Mouse (Mus musculus) spleen, adult 2 months (tissue): Measurements from ENCODE around the gene Hsd17b3. TPM values are rescaled to one million over a fixed set of nuclear protein-coding genes. Genes with fewer than 3 reads are reported as not detected.

Experiments
- DNase-seq, 2 experiments: peaks; one replicate each; pipeline versions ENCODE4 v3.0.0 to v3.0.0-alpha.2; 2012 to 2021; ENCODE audit warnings: low spot score in 2 of 2, low read depth in 1 of 2
- H3K27ac ChIP-seq: fragments of 200-500 bp; 2 replicates; pipeline ENCODE4 v1.5.1; 2012; ENCODE audit warnings: low read length, inconsistent platforms; ENCODE audit not compliant: insufficient read depth
- H3K27me3 ChIP-seq: fragments of 200-500 bp; 2 replicates; pipeline ENCODE4 v1.6.1; 2012; ENCODE audit warnings: mild to moderate bottlenecking, moderate library complexity, low read length, inconsistent platforms; ENCODE audit not compliant: control insufficient read depth, insufficient read depth
- H3K36me3 ChIP-seq: fragments of 200-500 bp; 2 replicates; pipeline ENCODE4 v1.6.1; 2012; ENCODE audit warnings: mild to moderate bottlenecking, low read length, inconsistent platforms; ENCODE audit not compliant: control insufficient read depth, insufficient read depth
- H3K4me1 ChIP-seq: fragments of 200-500 bp; 2 replicates; pipeline ENCODE4 v1.6.1; 2011; ENCODE audit warnings: inconsistent platforms; ENCODE audit not compliant: control insufficient read depth, insufficient read depth, insufficient read length
- H3K4me3 ChIP-seq: fragments of 200-500 bp; 2 replicates; pipeline ENCODE4 v1.5.1; 2011; ENCODE audit warnings: mild to moderate bottlenecking, inconsistent platforms; ENCODE audit not compliant: insufficient read depth, insufficient read length; ENCODE audit errors: extremely low read depth
- CTCF ChIP-seq: fragments of 200-500 bp; IDR thresholded peaks from 2 replicates; pipeline ENCODE4 v1.5.1; 2011; ENCODE audit warnings: mild to moderate bottlenecking, inconsistent platforms; ENCODE audit not compliant: insufficient read depth, insufficient read length, insufficient replicate concordance; ENCODE audit errors: extremely low read depth
- POLR2A ChIP-seq: fragments of 200-500 bp; IDR thresholded peaks from 2 replicates; pipeline ENCODE4 v1.6.1; 2011; ENCODE audit warnings: low read depth, low read length, inconsistent platforms
- WGBS: fragments of 180-500 bp; shearing (Covaris S2); methylation state at CpG from one replicate; pipeline ENCODE4 v1.1.7; 2018; 5-methylcytosine and 5-hydroxymethylcytosine counted together
- polyA plus RNA-seq: library from polyadenylated mRNA; depleted of rRNA; stranded (reverse); fragments of >200 nt; gene quantifications from 2 replicates; pipeline ENCODE4 v1.2.3, GENCODE M21; 2012; rRNA removed

The Hsd17b3 gene
- polyA plus RNA-seq, 1 experiment = not detected

DNA sequence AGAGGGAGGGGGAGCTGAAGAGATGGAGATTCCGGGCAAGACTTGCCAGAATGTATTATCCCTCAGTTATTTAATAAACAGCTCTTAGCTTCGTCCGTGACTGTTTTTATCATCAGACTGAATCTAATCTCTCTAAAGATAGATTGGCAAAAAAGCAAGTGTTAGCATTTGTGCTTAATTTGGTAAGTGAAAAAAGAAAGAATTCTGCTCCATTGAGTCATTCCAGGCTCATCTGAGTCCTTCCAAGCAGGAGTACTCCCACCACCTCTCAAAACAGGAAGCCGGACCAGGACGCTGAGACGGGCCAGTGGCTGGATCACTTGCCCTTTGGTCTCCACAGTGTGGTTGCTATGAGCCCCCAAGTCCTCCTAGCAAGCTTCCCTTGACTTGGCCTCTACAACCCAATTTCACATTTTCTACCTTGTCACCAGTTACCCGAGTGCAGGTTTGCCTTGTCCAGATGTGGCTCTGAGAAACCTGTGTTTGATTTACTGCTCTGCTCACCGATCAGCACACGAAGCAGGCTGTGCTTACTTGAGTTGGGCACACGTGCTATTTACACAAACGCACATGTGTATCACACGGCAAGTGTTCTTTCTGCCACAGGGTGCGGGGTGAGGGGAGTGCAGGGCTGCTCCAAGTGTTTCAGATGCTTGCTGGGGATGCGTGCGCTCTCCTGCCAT, 66.1 kb downstream of the Hsd17b3 start:
- 72% methylated on average over 15 of the region's 15 CpGs for WGBS
- H3K36me3 ChIP-seq = no peaks in the 10 kb centered on the region
- no peaks in the 10 kb centered on the region for H3K27me3 ChIP-seq
- H3K27ac ChIP-seq = no peak overlapping the region
- no peak for TF ChIP-seq POLR2A
- TF ChIP-seq CTCF = no peak
- H3K4me1 ChIP-seq = no peaks in the 10 kb centered on the region
- H3K4me3 ChIP-seq = no peak overlapping the region
- DNase-seq = no peak

GRCm38 (mm10) chr13:64020902-64021311, 68.1 kb downstream of the Hsd17b3 start:
- Histone ChIP-seq H3K4me3 (no peak overlapping the region), H3K4me1 (no peaks in the 10 kb centered on the region), H3K27ac (no peak overlapping the region), H3K27me3 (no peaks in the 10 kb centered on the region), H3K36me3 (no peaks in the 10 kb centered on the region)
- no peak for DNase-seq
- WGBS = 79% methylated on average over 7 of the region's 7 CpGs
- TF ChIP-seq CTCF (no peak), POLR2A (no peak)

GRCm38 (mm10) chr13:64018586-64019141, 70.4 kb downstream of the Hsd17b3 start:
- 89% methylated on average over 10 of the region's 10 CpGs for WGBS

DNA sequence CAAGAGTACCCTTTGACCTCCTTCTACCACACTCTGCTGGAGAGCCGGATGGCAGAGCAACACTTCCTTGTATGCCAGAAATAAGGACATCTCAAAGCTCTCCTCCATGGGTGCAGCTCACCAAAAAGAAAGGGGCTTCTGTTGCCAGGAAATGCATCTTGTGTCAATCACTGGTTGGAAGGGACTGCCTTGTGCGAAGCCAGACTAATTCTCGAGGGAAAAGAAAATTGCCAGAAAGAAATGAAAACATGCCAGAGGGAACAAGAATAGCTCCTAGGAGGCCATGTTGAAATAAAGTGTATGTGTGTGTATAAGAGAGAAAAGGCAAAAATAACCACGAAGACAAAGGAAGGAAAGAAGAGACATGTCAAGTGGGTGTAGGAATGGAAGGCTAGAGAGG, 73.0 kb downstream of the Hsd17b3 start:
- Histone ChIP-seq H3K27me3 (no peaks in the 10 kb centered on the region), H3K4me3 (no peak overlapping the region), H3K36me3 (no peaks in the 10 kb centered on the region), H3K4me1 (no peaks in the 10 kb centered on the region), H3K27ac (no peak overlapping the region)
- 75% methylated on average over 4 of the region's 4 CpGs for WGBS
- TF ChIP-seq POLR2A (no peak), CTCF (no peak)
- DNase-seq = no peak

More at GRCm38 (mm10) chr13:64018586-64019141, 70.4 kb downstream of the Hsd17b3 start:
- TF ChIP-seq CTCF (no peak), POLR2A (no peak)
- no peak overlapping the region for H3K27ac ChIP-seq
- no peak for DNase-seq
- no peaks in the 10 kb centered on the region for H3K27me3 ChIP-seq
- H3K4me1 ChIP-seq = no peaks in the 10 kb centered on the region
- H3K36me3 ChIP-seq = no peaks in the 10 kb centered on the region
- no peak overlapping the region for H3K4me3 ChIP-seq

DNA sequence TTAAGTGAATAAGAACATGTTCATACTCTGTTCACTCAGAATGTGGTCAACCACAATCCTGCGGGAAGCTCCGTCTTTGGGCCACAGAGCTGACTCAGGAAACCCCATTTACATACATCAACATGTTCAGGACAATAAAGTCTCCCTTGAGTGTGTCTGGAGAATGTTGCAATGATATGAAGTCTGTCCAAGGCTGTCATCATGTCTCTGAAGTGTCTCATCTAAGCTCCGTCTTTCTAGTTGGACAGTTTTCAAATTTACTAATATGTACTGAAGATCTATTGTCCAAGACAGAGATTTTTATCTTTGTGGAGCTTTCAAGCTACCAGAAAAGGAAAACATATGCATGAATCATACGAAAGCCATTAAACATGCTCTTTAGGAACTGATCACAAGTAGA, 77.9 kb downstream of the Hsd17b3 start:
- no peak for DNase-seq
- TF ChIP-seq CTCF = no peak
- no peak for TF ChIP-seq POLR2A
- no peaks in the 10 kb centered on the region for H3K36me3 ChIP-seq
- no peaks in the 10 kb centered on the region for H3K27me3 ChIP-seq
- no peak overlapping the region for H3K4me3 ChIP-seq
- no peak overlapping the region for H3K27ac ChIP-seq
- no peaks in the 10 kb centered on the region for H3K4me1 ChIP-seq
- WGBS = 77% methylated on average over 4 of the region's 4 CpGs

Other genes with a start within 250 kb of the Hsd17b3 start
- gene Slc35d2, start 40.1 kb upstream of the Hsd17b3 start, polyA plus RNA-seq = 4.5 and 6.0 TPM in 2 replicates
- gene Zfp367, start 64.0 kb upstream of the Hsd17b3 start, polyA plus RNA-seq = 4.4 and 5.8 TPM in 2 replicates
- 8.3 and 10.3 TPM in 2 replicates for gene Habp4, start 72.6 kb upstream of the Hsd17b3 start, polyA plus RNA-seq
- gene Cdc14b, start 186.1 kb upstream of the Hsd17b3 start, polyA plus RNA-seq = 1.5 and 1.8 TPM in 2 replicates
- gene Aaed1, start 223.5 kb upstream of the Hsd17b3 start, polyA plus RNA-seq = 4.7 and 4.9 TPM in 2 replicates